Mouse (Mus musculus) thymus, postnatal 25 days (tissue): ENCODE data around the gene Serp2.
"Not testable (repeated sequence)": the region's sequence is repeated elsewhere in the genome, so short reads cannot be mapped to it uniquely, and the experiment has no call there.

ENCODE experiments used
- DNase-seq: peaks from one replicate; pipeline ENCODE4 v3.0.0; 2022

Gene Serp2

GRCm38 (mm10) chr14:76569271-76569961 is 12.7 kb upstream of the Serp2 start:
- peak; percentile 22 for DNase-seq

DNA sequence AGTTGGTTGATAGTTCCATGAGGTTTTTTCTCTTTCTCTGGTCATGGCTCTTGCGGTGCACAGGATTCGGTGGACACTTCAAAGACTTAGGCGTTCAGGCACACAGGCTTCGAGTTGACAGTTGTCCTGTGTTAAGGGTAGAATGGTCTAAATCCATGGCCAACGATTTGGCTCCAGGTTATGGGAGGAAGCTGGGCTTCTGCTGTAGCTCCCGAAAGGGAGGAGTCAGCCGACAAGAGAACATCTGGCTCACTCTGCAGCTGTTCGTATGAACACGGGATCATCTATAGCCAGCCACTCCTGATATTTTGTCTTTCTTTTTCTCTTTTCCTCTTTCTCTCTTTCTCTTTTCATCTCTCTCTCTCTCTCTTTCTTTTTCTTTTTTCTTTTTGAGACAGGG is 11.9 kb upstream of the Serp2 start:
- no peak for DNase-seq

DNA sequence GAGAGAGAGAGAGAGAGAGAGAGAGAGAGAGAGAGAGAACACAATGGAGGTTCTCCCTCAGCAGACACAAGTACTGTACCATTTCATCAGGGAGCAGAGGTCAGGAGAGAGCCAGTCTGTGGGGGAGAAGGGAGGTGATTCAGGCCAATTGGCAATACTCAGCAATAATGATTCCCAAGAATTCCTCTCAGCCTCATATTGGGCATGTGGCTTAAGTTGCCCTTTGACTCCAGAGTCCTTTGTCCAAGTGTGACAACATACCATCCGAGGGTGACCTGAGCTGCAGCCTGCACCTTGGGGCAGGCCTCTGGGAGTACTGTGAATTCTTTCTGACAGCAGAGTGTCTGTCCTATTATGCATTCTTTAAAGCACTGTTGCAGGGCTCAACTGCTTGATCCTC is 10.6 kb upstream of the Serp2 start:
- DNase-seq = no peak

DNA sequence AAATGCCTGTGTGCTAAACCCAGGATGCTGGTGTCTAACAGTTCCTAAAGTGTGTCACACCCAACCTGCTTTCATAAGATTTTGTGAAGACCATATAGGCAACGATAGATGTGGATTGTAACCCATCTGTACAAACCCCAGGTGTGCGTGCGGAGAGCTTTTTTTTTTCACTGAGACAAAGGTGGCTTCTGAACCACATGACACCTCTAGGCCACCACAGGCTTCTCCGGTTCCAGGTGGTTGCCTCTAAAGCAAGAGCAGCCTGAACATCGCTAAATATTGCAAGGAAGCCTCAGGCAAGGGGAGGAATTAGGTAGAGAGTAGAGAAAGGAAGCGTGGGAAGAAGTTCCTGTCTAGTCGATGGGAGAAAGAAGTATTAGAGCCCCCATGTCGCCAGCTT is 10.0 kb upstream of the Serp2 start:
- DNase-seq = peak; percentile 56

DNA sequence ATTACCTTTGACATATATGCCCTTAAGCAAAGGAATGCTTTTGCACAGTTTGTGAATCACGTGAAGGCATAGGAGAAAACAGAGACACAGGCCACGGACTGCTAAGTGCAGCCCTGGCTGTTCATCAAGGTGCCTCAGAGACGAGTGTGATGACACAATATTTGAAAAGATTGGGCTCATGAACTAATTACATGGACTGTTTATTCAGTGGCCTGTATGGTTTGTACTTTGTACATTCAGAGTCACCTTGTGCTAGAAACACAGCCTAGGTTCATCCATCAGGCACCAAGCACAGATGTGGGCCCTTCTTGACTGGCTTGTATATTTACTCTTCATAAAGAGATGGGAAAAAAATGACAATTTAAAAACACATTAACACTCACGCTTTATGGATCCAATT is 9.5 kb upstream of the Serp2 start:
- no peak for DNase-seq

DNA sequence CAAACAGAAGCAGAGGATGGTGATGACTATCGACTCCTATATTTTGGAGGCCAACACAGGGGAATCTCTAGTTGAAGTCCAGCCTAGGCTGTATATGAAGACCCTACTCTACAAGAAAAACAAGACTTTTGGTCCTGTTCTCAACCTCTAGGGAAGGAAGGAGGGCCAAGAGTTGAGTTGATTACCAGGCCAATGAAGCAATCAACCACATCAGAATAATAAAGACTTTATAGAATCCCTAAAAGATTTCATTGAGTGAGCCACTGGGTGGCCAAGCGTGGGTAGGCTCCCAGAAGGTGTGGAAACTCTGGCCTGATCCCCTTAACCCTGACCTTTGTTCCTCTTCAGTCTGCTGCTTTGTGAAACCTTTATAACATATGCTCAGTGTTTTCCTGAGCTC is 2.5 kb upstream of the Serp2 start:
- DNase-seq = no peak

DNA sequence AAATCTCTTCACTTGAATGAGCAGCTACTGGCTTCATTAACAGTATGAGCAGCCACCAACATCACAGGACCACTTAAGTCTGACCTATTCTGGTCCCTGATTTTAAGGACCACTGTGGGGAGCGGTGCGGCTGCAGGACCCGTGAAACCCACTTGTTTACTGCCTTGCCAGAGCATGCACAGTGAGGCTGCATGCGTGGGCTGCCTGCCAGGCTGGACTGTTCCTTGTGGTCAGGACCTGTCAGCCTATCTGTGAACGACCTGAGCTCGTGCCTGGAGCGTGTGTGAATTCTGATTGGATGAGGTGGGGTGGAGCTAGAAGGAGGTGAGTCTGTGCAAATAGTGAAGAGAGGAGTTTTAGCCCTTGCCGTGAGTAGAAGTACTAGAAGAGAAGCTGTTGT is 1.5 kb upstream of the Serp2 start:
- not testable (repeated sequence) for DNase-seq

- peak; percentile 73 for DNase-seq
These were observed 448 bp downstream of the Serp2 start for GRCm38 (mm10) chr14:76556031-76556851.

GRCm38 (mm10) chr14:76555263-76556030 is 1.2 kb downstream of the Serp2 start:
- DNase-seq = no peak

DNA sequence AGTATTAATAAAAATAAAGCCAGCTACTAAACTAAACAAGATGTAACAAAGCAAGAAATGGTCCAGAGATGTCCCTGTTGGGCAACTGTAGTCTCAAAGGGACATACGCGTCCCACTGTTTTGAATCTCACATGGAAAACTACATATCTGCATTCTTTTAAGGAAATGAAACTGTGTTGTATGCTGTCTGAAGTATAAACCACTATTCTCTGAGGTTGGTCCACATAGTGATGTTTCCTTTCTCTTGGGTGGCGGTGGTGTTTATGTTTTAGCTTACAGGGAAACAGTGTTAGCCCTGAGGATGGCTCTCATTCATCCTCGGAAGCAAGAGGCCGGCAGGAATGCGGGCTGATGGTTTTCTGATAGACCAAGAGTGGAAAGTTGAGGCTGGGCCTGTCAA is 12.6 kb downstream of the Serp2 start:
- no peak for DNase-seq

- DNase-seq = no peak
These were observed 15.3 kb downstream of the Serp2 start for GRCm38 (mm10) chr14:76541341-76541740.

- no peak for DNase-seq
These were observed 16.6 kb downstream of the Serp2 start for GRCm38 (mm10) chr14:76540005-76540670.

GRCm38 (mm10) chr14:76536921-76537320 is 19.8 kb downstream of the Serp2 start:
- DNase-seq = no peak

GRCm38 (mm10) chr14:76535096-76535495 is 21.6 kb downstream of the Serp2 start:
- DNase-seq = no peak

- no peak for DNase-seq
These were observed 23.4 kb downstream of the Serp2 start for GRCm38 (mm10) chr14:76533170-76533815.

- DNase-seq = peak; percentile 51
These were observed 24.2 kb downstream of the Serp2 start for GRCm38 (mm10) chr14:76532257-76533169.

- no peak for DNase-seq
These were observed 25.5 kb downstream of the Serp2 start for GRCm38 (mm10) chr14:76531027-76531660.

- no peak for DNase-seq
These were observed 28.0 kb downstream of the Serp2 start for GRCm38 (mm10) chr14:76528641-76529040.

GRCm38 (mm10) chr14:76527758-76528313 is 28.9 kb downstream of the Serp2 start:
- DNase-seq = no peak

DNA sequence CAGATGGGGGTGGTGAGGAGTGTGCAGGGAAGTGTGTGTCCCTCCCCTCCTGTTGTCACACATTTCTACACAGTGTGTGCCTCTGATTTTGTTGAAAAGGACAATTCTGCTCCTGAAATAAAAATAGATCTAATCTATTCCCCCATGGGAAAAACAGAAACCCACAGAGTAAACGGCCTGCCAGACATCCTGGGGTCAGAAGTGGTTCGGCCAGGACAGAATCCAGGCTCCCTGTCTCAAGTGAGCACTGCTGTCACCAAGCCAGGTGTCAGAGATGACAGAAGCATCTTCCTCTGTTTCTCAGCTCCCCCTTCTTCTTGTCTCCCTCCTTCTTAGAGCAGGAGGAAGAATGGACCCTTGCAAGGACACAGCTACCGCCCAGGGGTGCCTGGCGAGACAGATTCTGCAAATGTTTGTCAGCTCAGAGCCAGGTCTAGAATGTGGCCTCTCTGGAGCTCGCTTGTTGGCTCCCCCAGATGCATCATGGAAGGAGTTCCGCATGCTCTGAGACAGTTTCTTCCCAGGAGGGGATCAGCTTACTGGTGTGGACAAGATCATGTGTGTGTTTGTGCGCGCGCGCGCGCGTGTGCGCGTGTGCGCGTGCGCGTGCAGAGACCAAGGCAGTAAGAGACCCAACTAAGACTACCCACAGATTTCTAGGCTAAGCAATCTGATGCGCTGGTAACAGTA is 29.5 kb downstream of the Serp2 start:
- no peak for DNase-seq
